23 mouse cellular contexts compared by ENCODE assay signal in genomic region chr7:141953616-141954015, GRCm38 (mm10). TPM values are rescaled to one million over a fixed set of nuclear protein-coding genes. Genes with fewer than 3 reads are reported as not detected.
DNase-seq lines count a peak whose midpoint lies in the region; ATAC-seq and TF ChIP-seq lines count a peak whose summit lies in the region.
"Had no signal": no experiment of that assay in that cellular context is flagged by ENCODE, and none has a peak within 500 bp of the region (broad histone marks: within the 10 kb centered on the region; RNA-seq: fewer than 3 reads in every experiment).

No protein-coding gene starts in this region.

- no peaks in the 10 kb centered on the region for H3K9me3 ChIP-seq in hindbrain, postnatal 0 days (ENCODE audit: low read length)
- no peaks in the 10 kb centered on the region for H3K9me3 ChIP-seq in hindbrain, embryonic 11.5 days (ENCODE audit: control insufficient read depth, low read length)
- H3K9me3 ChIP-seq in neural tube, embryonic 12.5 days: no peaks in the 10 kb centered on the region
- H3K9me3 ChIP-seq in embryonic facial prominence, embryonic 10.5 days: peaks cover 4% of the 10 kb centered on the region; the same call in 1 of the 2 replicates
- H3K9me3 ChIP-seq in limb, embryonic 10.5 days (replicated peaks): no peaks in the 10 kb centered on the region
- H3K9me3 ChIP-seq: embryonic facial prominence, embryonic 15.5 days; forebrain, embryonic 15.5 days had no signal

- H3K27me3 ChIP-seq in hindbrain, postnatal 0 days (ENCODE audit: insufficient read depth, low read length): no peaks in the 10 kb centered on the region
- H3K27me3 ChIP-seq in hindbrain, embryonic 11.5 days (ENCODE audit: control insufficient read depth, insufficient read depth, low read length): no peaks in the 10 kb centered on the region; the same call in 1 of the 2 replicates
- H3K27me3 ChIP-seq in neural tube, embryonic 12.5 days (replicated peaks): no peaks in the 10 kb centered on the region; the same call in 1 of the 2 replicates
- H3K27me3 ChIP-seq in embryonic facial prominence, embryonic 10.5 days (replicated peaks; ENCODE audit: low read depth, poor library complexity, severe bottlenecking): peaks cover 61% of the 10 kb centered on the region
- peaks cover 61% of the 10 kb centered on the region for H3K27me3 ChIP-seq in limb, embryonic 10.5 days (ENCODE audit: low read depth, poor library complexity, severe bottlenecking)
- H3K27me3 ChIP-seq: forebrain, embryonic 15.5 days had no signal

- TF ChIP-seq CTCF in hindbrain, postnatal 0 days (IDR thresholded peaks at IDR 0.05; ENCODE audit: low read depth): no peak

- H3K27ac ChIP-seq in hindbrain, postnatal 0 days: no peak overlapping the region; the same call in 1 of the 2 replicates
- no peak overlapping the region for H3K27ac ChIP-seq in hindbrain, embryonic 11.5 days (ENCODE audit: low read depth, low read length)
- no peak overlapping the region for H3K27ac ChIP-seq in neural tube, embryonic 12.5 days
- H3K27ac ChIP-seq in embryonic facial prominence, embryonic 10.5 days (replicated peaks): no peak overlapping the region
- H3K27ac ChIP-seq in limb, embryonic 10.5 days: no peak overlapping the region
- H3K27ac ChIP-seq: embryonic facial prominence, embryonic 15.5 days; forebrain, embryonic 15.5 days; heart, embryonic 13.5 days; stomach, postnatal 0 days had no signal

- H3K4me2 ChIP-seq in hindbrain, postnatal 0 days (ENCODE audit: low read depth, low read length): 0 out of 2 replicates have a peak overlapping the region, but pooled peaks have one; percentile 1
- H3K4me2 ChIP-seq in hindbrain, embryonic 11.5 days (replicated peaks; ENCODE audit: low read depth, low read length): no peak overlapping the region
- peak overlapping the region; percentile 31; the same call in 1 of the 2 replicates for H3K4me2 ChIP-seq in neural tube, embryonic 12.5 days (replicated peaks)
- H3K4me2 ChIP-seq: embryonic facial prominence, embryonic 15.5 days; forebrain, embryonic 15.5 days; heart, embryonic 13.5 days had no signal

- peak; percentile 41 for DNase-seq in cerebellum, adult 8-10 months
- DNase-seq in cerebellum, adult 11 months: no peak
- DNase-seq in hindbrain, postnatal 0 days (ENCODE audit: low spot score): no peak
- no peak for DNase-seq in hindbrain, embryonic 11.5 days (ENCODE audit: low spot score)
- DNase-seq in neural tube, embryonic 10.5 days (ENCODE audit: extremely low spot score, low spot score): no peak
- no peak for DNase-seq in embryonic facial prominence, embryonic 10.5 days (ENCODE audit: low spot score)
- DNase-seq in limb, embryonic 10.5 days (ENCODE audit: low spot score): no peak
- DNase-seq: adrenal gland, postnatal 25 days; gastrocnemius, postnatal 25 days; heart, adult 18-20 months; kidney, adult 18-20 months; kidney, postnatal 4 days; lung, postnatal 4 days; right cerebral cortex, postnatal 14 days; thymus, adult 2 months; thymus, postnatal 4 days had no signal

- no peak for ATAC-seq in hindbrain, postnatal 0 days
- ATAC-seq in hindbrain, embryonic 11.5 days (ENCODE audit: low FRiP score): no peak
- no peak for ATAC-seq in neural tube, embryonic 12.5 days (ENCODE audit: low FRiP score, low read depth)
- ATAC-seq: forebrain, embryonic 15.5 days; inflammation-experienced regulatory T-cells, adult 6 months had no signal

- H3K9ac ChIP-seq in hindbrain, postnatal 0 days (replicated peaks; ENCODE audit: low read length): no peak overlapping the region
- no peak overlapping the region for H3K9ac ChIP-seq in hindbrain, embryonic 11.5 days (ENCODE audit: low read depth, low read length)
- peak overlapping the region; percentile 35; the same call in 1 of the 2 replicates for H3K9ac ChIP-seq in neural tube, embryonic 12.5 days
- H3K9ac ChIP-seq: embryonic facial prominence, embryonic 15.5 days; forebrain, embryonic 15.5 days; heart, embryonic 13.5 days had no signal

- H3K4me1 ChIP-seq in hindbrain, postnatal 0 days (ENCODE audit: insufficient read depth, low read length): peaks cover 60% of the 10 kb centered on the region
- peaks cover 10% of the 10 kb centered on the region for H3K4me1 ChIP-seq in hindbrain, embryonic 11.5 days (replicated peaks; ENCODE audit: control insufficient read depth, insufficient read depth, low read length)
- peaks cover 77% of the 10 kb centered on the region for H3K4me1 ChIP-seq in neural tube, embryonic 12.5 days
- peaks cover 27% of the 10 kb centered on the region for H3K4me1 ChIP-seq in embryonic facial prominence, embryonic 10.5 days
- peaks cover 16% of the 10 kb centered on the region for H3K4me1 ChIP-seq in limb, embryonic 10.5 days

- H3K4me3 ChIP-seq in hindbrain, postnatal 0 days (ENCODE audit: low read length): no peak overlapping the region
- no peak overlapping the region for H3K4me3 ChIP-seq in hindbrain, embryonic 11.5 days (ENCODE audit: low read depth, low read length)
- H3K4me3 ChIP-seq in neural tube, embryonic 12.5 days: no peak overlapping the region
- no peak overlapping the region for H3K4me3 ChIP-seq in embryonic facial prominence, embryonic 10.5 days
- H3K4me3 ChIP-seq in limb, embryonic 10.5 days: no peak overlapping the region
- H3K4me3 ChIP-seq: embryonic facial prominence, embryonic 15.5 days; forebrain, embryonic 15.5 days; heart, embryonic 13.5 days had no signal

- 61% methylated on average over 6 of the region's 6 CpGs for WGBS in hindbrain, postnatal 0 days
- WGBS in hindbrain, embryonic 11.5 days: 81% methylated on average over 6 of the region's 6 CpGs
- WGBS in neural tube, embryonic 12.5 days: 82% methylated on average over 6 of the region's 6 CpGs
- 76% methylated on average over 6 of the region's 6 CpGs for WGBS in embryonic facial prominence, embryonic 10.5 days
- 83% methylated on average over 6 of the region's 6 CpGs for WGBS in limb, embryonic 10.5 days

- H3K36me3 ChIP-seq in hindbrain, postnatal 0 days (ENCODE audit: insufficient read depth, low read length): no peaks in the 10 kb centered on the region
- no peaks in the 10 kb centered on the region for H3K36me3 ChIP-seq in hindbrain, embryonic 11.5 days (ENCODE audit: control insufficient read depth, insufficient read depth, low read length)
- H3K36me3 ChIP-seq in neural tube, embryonic 12.5 days: no peaks in the 10 kb centered on the region
- H3K36me3 ChIP-seq in embryonic facial prominence, embryonic 10.5 days (replicated peaks): peaks cover 7% of the 10 kb centered on the region
- no peaks in the 10 kb centered on the region for H3K36me3 ChIP-seq in limb, embryonic 10.5 days
- H3K36me3 ChIP-seq: embryonic facial prominence, embryonic 15.5 days; heart, embryonic 13.5 days had no signal

RNA-seq across cellular contexts. Expression of gene Brsk2, which starts 4.1 kb away (rescaled TPM):
- 136 and 143 TPM in 2 replicates for total RNA-seq in hindbrain, postnatal 0 days (2014; rRNA removed)
- 17.9 and 18.0 TPM in 2 replicates for polyA plus RNA-seq in hindbrain, postnatal 0 days (2015; fragmentation: Nextera tagmentation; extraction: Ambion mirVana)
- polyA plus RNA-seq in hindbrain, embryonic 11.5 days (2014; fragmentation: Nextera tagmentation; extraction: Ambion mirVana): 13.7 and 15.6 TPM in 2 replicates
- 21.0 and 21.2 TPM in 2 replicates for polyA plus RNA-seq in neural tube, embryonic 12.5 days (2016; fragmentation: Nextera tagmentation; extraction: Ambion mirVana)
- polyA plus RNA-seq in embryonic facial prominence, embryonic 10.5 days (2016; fragmentation: Nextera tagmentation; extraction: Ambion mirVana): 3.0 and 3.7 TPM in 2 replicates
- 0.43 and 0.64 TPM in 2 replicates for polyA plus RNA-seq in limb, embryonic 10.5 days (2016; fragmentation: Nextera tagmentation; extraction: Ambion mirVana)
- polyA plus RNA-seq: liver, adult 2 months had no signal

RNA-seq across cellular contexts. Expression of gene Tollip, which starts 35.3 kb away (rescaled TPM):
- total RNA-seq in hindbrain, postnatal 0 days (2014; rRNA removed): 120 and 121 TPM in 2 replicates
- 68.5 and 72.6 TPM in 2 replicates for polyA plus RNA-seq in hindbrain, postnatal 0 days (2015; fragmentation: Nextera tagmentation; extraction: Ambion mirVana)
- 53.5 and 65.8 TPM in 2 replicates for polyA plus RNA-seq in hindbrain, embryonic 11.5 days (2014; fragmentation: Nextera tagmentation; extraction: Ambion mirVana)
- 70.1 and 74.1 TPM in 2 replicates for polyA plus RNA-seq in neural tube, embryonic 12.5 days (2016; fragmentation: Nextera tagmentation; extraction: Ambion mirVana)
- polyA plus RNA-seq in embryonic facial prominence, embryonic 10.5 days (2016; fragmentation: Nextera tagmentation; extraction: Ambion mirVana): 48.1 and 50.9 TPM in 2 replicates
- polyA plus RNA-seq in limb, embryonic 10.5 days (2016; fragmentation: Nextera tagmentation; extraction: Ambion mirVana): 41.1 and 45.7 TPM in 2 replicates
